Mouse (Mus musculus): ENCODE measurements around the gene Ifnl3. TPM values are rescaled to one million over a fixed set of nuclear protein-coding genes. Genes with fewer than 3 reads are reported as not detected.

The Ifnl3 gene
- total and polyA plus RNA-seq, 2 experiments, result not detected

DNA sequence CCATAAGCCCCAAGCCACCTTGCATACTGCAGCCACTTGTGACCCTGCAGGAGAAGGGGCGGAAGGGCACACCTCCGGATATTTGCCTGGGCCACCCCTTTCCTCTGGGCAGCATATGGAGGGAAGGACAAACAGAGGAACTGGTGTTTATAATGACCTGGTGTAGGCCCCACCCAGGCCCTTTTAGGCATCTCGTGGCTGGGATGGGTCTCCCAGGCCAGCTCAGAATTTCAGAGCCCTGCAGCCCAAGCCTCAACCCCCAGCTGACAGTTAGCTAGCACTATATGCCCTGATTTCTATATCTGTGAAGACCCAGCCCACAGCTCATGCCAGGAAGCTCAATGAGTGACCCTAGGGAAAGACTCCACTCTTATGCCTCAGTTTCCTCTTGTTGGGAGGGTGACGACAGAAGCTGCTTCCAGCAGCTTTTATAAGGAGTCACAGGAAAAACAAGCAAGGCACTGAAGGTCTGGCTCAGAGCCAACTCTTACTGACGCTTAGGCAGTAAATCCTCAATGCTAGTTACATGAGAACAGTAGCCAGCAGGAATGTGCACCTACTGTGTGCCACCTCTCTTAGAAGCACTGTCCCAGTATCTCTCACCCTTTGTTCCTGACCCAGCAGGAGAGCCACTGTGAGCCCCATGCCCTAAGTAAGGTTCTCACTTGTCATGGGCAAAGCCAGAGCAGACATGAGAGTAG is 48.5 kb downstream of the Ifnl3 start:
- H3K27ac ChIP-seq (replicated peaks; ENCODE audit: insufficient read depth, low read depth, low read length), result no peak overlapping the region
- 17% methylated on average over 5 of the region's 5 CpGs for WGBS

GRCm38 (mm10) chr7:28572689-28573088 is 50.1 kb downstream of the Ifnl3 start:
- 64% methylated on average over 5 of the region's 5 CpGs for WGBS
- Histone ChIP-seq H3K9ac (ENCODE audit: low read depth, low read length) (no peak overlapping the region), H3K27me3 (ENCODE audit: control insufficient read depth, insufficient read depth, low read length) (no peaks in the 10 kb centered on the region), H3K4me1 (ENCODE audit: control insufficient read depth, insufficient read depth, low read length) (peaks cover 16% of the 10 kb centered on the region), H3K4me3 (ENCODE audit: insufficient read depth, low read depth, low read length) (no peak overlapping the region), H3K79me2 (ENCODE audit: control insufficient read depth, insufficient read depth, low read length) (peaks cover 10% of the 10 kb centered on the region), H3K27ac (replicated peaks; ENCODE audit: insufficient read depth, low read depth, low read length) (no peak overlapping the region), H3K36me3 (ENCODE audit: control insufficient read depth, insufficient read depth, low read length) (no peaks in the 10 kb centered on the region)
- DNase-seq (ENCODE audit: extremely low read depth, low read depth, low spot score), result peak; percentile 53
- no peak for TF ChIP-seq CTCF (IDR thresholded peaks at IDR 0.05; ENCODE audit: low read depth, low read length)

More for the DNA sequence above, 48.5 kb downstream of the Ifnl3 start:
- no peak for TF ChIP-seq CTCF (IDR thresholded peaks at IDR 0.05; ENCODE audit: low read depth, low read length)
- H3K36me3 ChIP-seq (ENCODE audit: control insufficient read depth, insufficient read depth, low read length), result no peaks in the 10 kb centered on the region
- DNase-seq (ENCODE audit: extremely low read depth, low read depth, low spot score), result peak; percentile 46
- H3K79me2 ChIP-seq (ENCODE audit: control insufficient read depth, insufficient read depth, low read length), result 0 out of 2 replicates have a peak, but pooled peaks cover 2% of the 10 kb centered on the region
- peaks cover 16% of the 10 kb centered on the region for H3K4me1 ChIP-seq (ENCODE audit: control insufficient read depth, insufficient read depth, low read length)
- H3K4me3 ChIP-seq (ENCODE audit: insufficient read depth, low read depth, low read length), result no peak overlapping the region
- no peaks in the 10 kb centered on the region for H3K27me3 ChIP-seq (ENCODE audit: control insufficient read depth, insufficient read depth, low read length)
- no peak overlapping the region for H3K9ac ChIP-seq (ENCODE audit: low read depth, low read length)

DNA sequence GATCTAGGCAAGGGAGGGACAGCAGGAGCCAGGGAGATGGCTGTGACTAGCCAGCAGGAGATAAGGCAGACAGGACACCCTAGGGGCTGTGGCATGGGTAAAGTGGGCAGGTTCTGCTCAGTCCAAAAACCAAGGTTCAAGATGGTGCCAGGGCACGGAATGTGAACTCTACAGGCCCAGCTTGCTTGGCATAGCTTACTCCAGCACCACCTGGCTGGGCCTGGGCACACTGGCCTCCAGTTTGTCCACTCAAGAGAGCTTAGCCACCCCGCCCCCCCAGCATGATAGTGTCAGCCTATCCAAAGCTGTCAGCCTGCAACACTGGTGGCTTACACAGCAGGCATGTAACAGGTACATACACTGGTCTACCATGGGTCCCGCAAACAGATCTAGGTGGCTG is 50.6 kb downstream of the Ifnl3 start:
- H3K79me2 ChIP-seq (ENCODE audit: control insufficient read depth, insufficient read depth, low read length), result peaks cover 16% of the 10 kb centered on the region
- H3K36me3 ChIP-seq (ENCODE audit: control insufficient read depth, insufficient read depth, low read length), result no peaks in the 10 kb centered on the region
- H3K4me3 ChIP-seq (ENCODE audit: insufficient read depth, low read depth, low read length), result no peak overlapping the region
- DNase-seq (ENCODE audit: extremely low read depth, low read depth, low spot score), result peak; percentile 69
- WGBS, result 71% methylated on average over 3 of the region's 3 CpGs
- no peak for TF ChIP-seq CTCF (IDR thresholded peaks at IDR 0.05; ENCODE audit: low read depth, low read length)
- TF ChIP-seq POLR2A (IDR thresholded peaks at IDR 0.05; ENCODE audit: extremely low read depth, insufficient read depth, low read length), result no peak
- H3K4me1 ChIP-seq (ENCODE audit: control insufficient read depth, insufficient read depth, low read length), result peaks cover 17% of the 10 kb centered on the region
- H3K27me3 ChIP-seq (ENCODE audit: control insufficient read depth, insufficient read depth, low read length), result no peaks in the 10 kb centered on the region
- no peak overlapping the region for H3K27ac ChIP-seq (replicated peaks; ENCODE audit: insufficient read depth, low read depth, low read length)
- H3K9ac ChIP-seq (ENCODE audit: low read depth, low read length), result no peak overlapping the region

Other genes with a start within 250 kb of the Ifnl3 start
- gene Eid2b, start 245.1 kb upstream of the Ifnl3 start, total RNA-seq (2014; rRNA removed), result 1.9 and 3.0 TPM in 2 replicates
- 3.5 and 3.9 TPM in 2 replicates for gene Eid2b, start 245.1 kb upstream of the Ifnl3 start, polyA plus RNA-seq (2012; rRNA removed)
- gene Selenov, start 231.7 kb upstream of the Ifnl3 start, total RNA-seq (2014; rRNA removed), result not detected in 2 replicates
- not detected in 2 replicates for gene Selenov, start 231.7 kb upstream of the Ifnl3 start, polyA plus RNA-seq (2012; rRNA removed)
- gene Dll3, start 220.6 kb upstream of the Ifnl3 start, total RNA-seq (2014; rRNA removed), result not detected in 2 replicates
- not detected in 2 replicates for gene Dll3, start 220.6 kb upstream of the Ifnl3 start, polyA plus RNA-seq (2012; rRNA removed)
- 22.6 and 24.9 TPM in 2 replicates for gene Timm50, start 210.8 kb upstream of the Ifnl3 start, total RNA-seq (2014; rRNA removed)
- gene Timm50, start 210.8 kb upstream of the Ifnl3 start, polyA plus RNA-seq (2012; rRNA removed), result 49.4 and 52.6 TPM in 2 replicates
- 15.1 and 20.7 TPM in 2 replicates for gene Supt5, start 184.1 kb upstream of the Ifnl3 start, total RNA-seq (2014; rRNA removed)
- gene Supt5, start 184.1 kb upstream of the Ifnl3 start, polyA plus RNA-seq (2012; rRNA removed), result 52.3 and 67.3 TPM in 2 replicates
- 110 and 136 TPM in 2 replicates for gene Rps16, start 172.2 kb upstream of the Ifnl3 start, total RNA-seq (2014; rRNA removed)
- gene Rps16, start 172.2 kb upstream of the Ifnl3 start, polyA plus RNA-seq (2012; rRNA removed), result 471 and 577 TPM in 2 replicates
- 0.65 and 1.3 TPM in 2 replicates for gene Plekhg2, start 150.2 kb upstream of the Ifnl3 start, total RNA-seq (2014; rRNA removed)
- gene Plekhg2, start 150.2 kb upstream of the Ifnl3 start, polyA plus RNA-seq (2012; rRNA removed), result 3.3 and 3.5 TPM in 2 replicates
- gene Zfp36, start 142.6 kb upstream of the Ifnl3 start, total RNA-seq (2014; rRNA removed), result 16.4 and 25.4 TPM in 2 replicates
- 41.1 and 54.3 TPM in 2 replicates for gene Zfp36, start 142.6 kb upstream of the Ifnl3 start, polyA plus RNA-seq (2012; rRNA removed)
- 13.4 and 17.6 TPM in 2 replicates for gene Med29, start 130.1 kb upstream of the Ifnl3 start, total RNA-seq (2014; rRNA removed)
- 49.2 and 50.9 TPM in 2 replicates for gene Med29, start 130.1 kb upstream of the Ifnl3 start, polyA plus RNA-seq (2012; rRNA removed)
- gene Paf1, start 129.9 kb upstream of the Ifnl3 start, total RNA-seq (2014; rRNA removed), result 16.1 TPM in 2 replicates
- gene Paf1, start 129.9 kb upstream of the Ifnl3 start, polyA plus RNA-seq (2012; rRNA removed), result 52.8 and 59.1 TPM in 2 replicates
- 18.4 and 24.4 TPM in 2 replicates for gene Gmfg, start 85.4 kb upstream of the Ifnl3 start, total RNA-seq (2014; rRNA removed)
- 4.0 and 4.6 TPM in 2 replicates for gene Gmfg, start 85.4 kb upstream of the Ifnl3 start, polyA plus RNA-seq (2012; rRNA removed)
- 0.18 TPM in 1 of 2 replicates, not detected in the other for gene Lrfn1, start 70.9 kb upstream of the Ifnl3 start, total RNA-seq (2014; rRNA removed)
- gene Lrfn1, start 70.9 kb upstream of the Ifnl3 start, polyA plus RNA-seq (2012; rRNA removed), result 0.70 and 0.71 TPM in 2 replicates
- gene Ifnl2, start 12.4 kb upstream of the Ifnl3 start, total RNA-seq (2014; rRNA removed), result not detected in 2 replicates
- not detected in 2 replicates for gene Ifnl2, start 12.4 kb upstream of the Ifnl3 start, polyA plus RNA-seq (2012; rRNA removed)
- 8.7 and 16.4 TPM in 2 replicates for gene Sycn, start 18.0 kb downstream of the Ifnl3 start, total RNA-seq (2014; rRNA removed)
- gene Sycn, start 18.0 kb downstream of the Ifnl3 start, polyA plus RNA-seq (2012; rRNA removed), result 1.4 and 1.6 TPM in 2 replicates
- gene Nccrp1, start 24.4 kb downstream of the Ifnl3 start, total RNA-seq (2014; rRNA removed), result not detected in 2 replicates
- gene Nccrp1, start 24.4 kb downstream of the Ifnl3 start, polyA plus RNA-seq (2012; rRNA removed), result 0.05 TPM in 1 of 2 replicates, not detected in the other
- gene Samd4b, start 75.3 kb downstream of the Ifnl3 start, total RNA-seq (2014; rRNA removed), result 4.1 and 6.9 TPM in 2 replicates
- 25.7 and 27.0 TPM in 2 replicates for gene Samd4b, start 75.3 kb downstream of the Ifnl3 start, polyA plus RNA-seq (2012; rRNA removed)
- 4.0 and 7.0 TPM in 2 replicates for gene Pak4, start 75.3 kb downstream of the Ifnl3 start, total RNA-seq (2014; rRNA removed)
- 14.9 TPM in 2 replicates for gene Pak4, start 75.3 kb downstream of the Ifnl3 start, polyA plus RNA-seq (2012; rRNA removed)
- not detected in 2 replicates for gene Acp7, start 108.5 kb downstream of the Ifnl3 start, total RNA-seq (2014; rRNA removed)
- not detected in 2 replicates for gene Acp7, start 108.5 kb downstream of the Ifnl3 start, polyA plus RNA-seq (2012; rRNA removed)
- gene Fbxo27, start 170.0 kb downstream of the Ifnl3 start, total RNA-seq (2014; rRNA removed), result not detected in 2 replicates
- 0.16 and 0.19 TPM in 2 replicates for gene Fbxo27, start 170.0 kb downstream of the Ifnl3 start, polyA plus RNA-seq (2012; rRNA removed)
- gene Fbxo17, start 194.0 kb downstream of the Ifnl3 start, total RNA-seq (2014; rRNA removed), result 0.46 and 0.60 TPM in 2 replicates
- 0.53 and 1.0 TPM in 2 replicates for gene Fbxo17, start 194.0 kb downstream of the Ifnl3 start, polyA plus RNA-seq (2012; rRNA removed)
- gene Mrps12, start 219.0 kb downstream of the Ifnl3 start, total RNA-seq (2014; rRNA removed), result 66.0 and 70.3 TPM in 2 replicates
- gene Mrps12, start 219.0 kb downstream of the Ifnl3 start, polyA plus RNA-seq (2012; rRNA removed), result 98.0 and 103 TPM in 2 replicates
- 4.6 and 6.4 TPM in 2 replicates for gene Sars2, start 219.2 kb downstream of the Ifnl3 start, total RNA-seq (2014; rRNA removed)
- gene Sars2, start 219.2 kb downstream of the Ifnl3 start, polyA plus RNA-seq (2012; rRNA removed), result 21.9 and 25.3 TPM in 2 replicates
- gene Ccer2, start 233.3 kb downstream of the Ifnl3 start, total RNA-seq (2014; rRNA removed), result not detected in 2 replicates
- not detected in 2 replicates for gene Ccer2, start 233.3 kb downstream of the Ifnl3 start, polyA plus RNA-seq (2012; rRNA removed)
- gene Sirt2, start 243.9 kb downstream of the Ifnl3 start, total RNA-seq (2014; rRNA removed), result 15.1 and 21.4 TPM in 2 replicates
- gene Sirt2, start 243.9 kb downstream of the Ifnl3 start, polyA plus RNA-seq (2012; rRNA removed), result 52.9 and 56.7 TPM in 2 replicates
- 6.1 and 7.3 TPM in 2 replicates for gene Nfkbib, start 244.7 kb downstream of the Ifnl3 start, total RNA-seq (2014; rRNA removed)
- gene Nfkbib, start 244.7 kb downstream of the Ifnl3 start, polyA plus RNA-seq (2012; rRNA removed), result 39.9 and 46.3 TPM in 2 replicates